Mouse (Mus musculus) spleen, adult 2 months (tissue): ENCODE results near the gene Gng2.

ENCODE experiments used
- CTCF ChIP-seq: fragments of 200-500 bp; IDR thresholded peaks from 2 replicates; pipeline ENCODE4 v1.5.1; 2011; ENCODE audit warnings: mild to moderate bottlenecking, inconsistent platforms; ENCODE audit not compliant: insufficient read depth, insufficient read length, insufficient replicate concordance; ENCODE audit errors: extremely low read depth
- POLR2A ChIP-seq: fragments of 200-500 bp; IDR thresholded peaks from 2 replicates; pipeline ENCODE4 v1.6.1; 2011; ENCODE audit warnings: low read depth, low read length, inconsistent platforms

DNA sequence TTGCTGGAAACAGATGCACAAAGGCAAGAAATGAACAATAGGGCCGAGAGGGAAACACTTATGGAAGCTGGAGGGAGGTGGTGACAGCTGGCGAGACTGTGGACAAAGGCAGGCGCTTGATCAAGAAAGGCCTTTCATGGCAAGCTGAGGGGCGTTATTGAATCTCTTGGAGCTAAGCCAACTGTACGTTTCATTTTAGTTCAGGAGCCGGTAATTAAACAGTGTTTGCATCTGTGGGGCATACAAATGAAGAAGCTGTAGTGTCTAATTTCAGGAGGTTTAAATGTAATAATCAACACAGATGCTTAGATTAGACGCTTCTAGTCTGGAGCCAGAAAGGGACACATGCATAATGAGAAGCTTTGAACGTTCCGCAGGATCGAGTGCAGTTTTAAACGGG, 151.9 kb downstream of the Gng2 start:
- TF ChIP-seq CTCF (no peak), POLR2A (no peak)
